Mouse (Mus musculus) limb, embryonic 11.5 days (tissue): ENCODE data around the gene B3gnt6. TPM values are rescaled to one million over a fixed set of nuclear protein-coding genes. Genes with fewer than 3 reads are reported as not detected.

Source experiments
- ATAC-seq: fragments of 200-750 bp; cut with Nextera tagmentation; 2 replicates; pipeline ENCODE4 v1.8.0; 2017; ENCODE audit warnings: low read depth; ENCODE audit not compliant: insufficient number of reproducible peaks, low FRiP score, low TSS enrichment
- DNase-seq: peaks from one replicate; pipeline ENCODE4 v3.0.0-alpha.2; 2015; ENCODE audit warnings: low spot score
- H3K27ac ChIP-seq: fragments of 300-500 bp; sonication (generic); replicated peaks from 2 replicates; pipeline ENCODE4 v1.5.1; 2014; ENCODE audit warnings: low read depth, mild to moderate bottlenecking, low read length
- H3K27me3 ChIP-seq: fragments of 300-500 bp; sonication (generic); 2 replicates; pipeline ENCODE4 v1.6.1; 2014; ENCODE audit warnings: mild to moderate bottlenecking, low read length, mixed read lengths; ENCODE audit not compliant: control insufficient read depth, insufficient read depth
- H3K36me3 ChIP-seq: fragments of 300-500 bp; sonication (generic); 2 replicates; pipeline ENCODE4 v1.6.1; 2014; ENCODE audit warnings: mild to moderate bottlenecking, low read length, moderate library complexity, mixed read lengths; ENCODE audit not compliant: control insufficient read depth, insufficient read depth
- H3K4me1 ChIP-seq: fragments of 300-500 bp; sonication (generic); 2 replicates; pipeline ENCODE4 v1.6.1; 2014; ENCODE audit warnings: low read length, mixed read lengths; ENCODE audit not compliant: control insufficient read depth, insufficient read depth
- H3K4me2 ChIP-seq: fragments of 300-500 bp; sonication (generic); 2 replicates; pipeline ENCODE4 v1.6.1; 2014; ENCODE audit warnings: low read depth, mild to moderate bottlenecking, moderate library complexity; ENCODE audit not compliant: severe bottlenecking
- H3K4me3 ChIP-seq: fragments of 300-500 bp; sonication (generic); 2 replicates; pipeline ENCODE4 v1.5.1; 2014; ENCODE audit warnings: low read depth, low read length
- H3K9ac ChIP-seq: fragments of 300-500 bp; sonication (generic); 2 replicates; pipeline ENCODE4 v1.6.1; 2014; ENCODE audit warnings: mild to moderate bottlenecking, low read length
- H3K9me3 ChIP-seq: fragments of 300-500 bp; sonication (generic); 2 replicates; pipeline ENCODE4 v1.6.1; 2016; ENCODE audit warnings: low read length; ENCODE audit not compliant: control insufficient read depth
- WGBS: fragments of 180-500 bp; shearing (Covaris S2); extraction: QIAGEN DNeasy Blood & Tissue Kit; methylation state at CpG from one replicate; pipeline ENCODE4 v1.1.7; 2014; 5-methylcytosine and 5-hydroxymethylcytosine counted together
- polyA plus RNA-seq: library from polyadenylated mRNA; unstranded; fragments of >200 nt; fragmentation: Nextera tagmentation; extraction: Ambion mirVana; gene quantifications from 2 replicates; pipeline ENCODE4 v1.2.1, GENCODE M21; 2014

The B3gnt6 gene
- polyA plus RNA-seq: not detected in 2 replicates

GRCm38 (mm10) chr7:98199381-98199780 is at the start of gene B3gnt6:
B3gnt6 (minus strand) TSS chr7:98199481.
- Histone ChIP-seq H3K27me3 (peaks cover 21% of the 10 kb centered on the region), H3K9ac (no peak within 1 kb of the TSS), H3K27ac (no peak within 1 kb of the TSS), H3K4me2 (no peak within 1 kb of the TSS), H3K9me3 (no peaks in the 10 kb centered on the region), H3K4me1 (peaks cover 1% of the 10 kb centered on the region; the same call in 1 of the 2 replicates), H3K4me3 (no peak within 1 kb of the TSS), H3K36me3 (no peaks in the 10 kb centered on the region)
- no peak for ATAC-seq
- no peak for DNase-seq
- WGBS: 91% methylated on average over 4 of the region's 4 CpGs

- Histone ChIP-seq H3K36me3 (no peaks in the 10 kb centered on the region), H3K9ac (no peak overlapping the region), H3K27me3 (no peaks in the 10 kb centered on the region), H3K27ac (no peak overlapping the region), H3K4me2 (no peak overlapping the region), H3K9me3 (no peaks in the 10 kb centered on the region), H3K4me1 (no peaks in the 10 kb centered on the region), H3K4me3 (no peak overlapping the region)
- ATAC-seq: no peak
- WGBS: 98% methylated on average over 3 of the region's 3 CpGs
- no peak for DNase-seq
Measured at GRCm38 (mm10) chr7:98236686-98237359, 37.5 kb upstream of the B3gnt6 start.

GRCm38 (mm10) chr7:98223796-98224195 is 24.5 kb upstream of the B3gnt6 start:
- Histone ChIP-seq H3K9ac (no peak overlapping the region), H3K4me2 (no peak overlapping the region), H3K4me1 (no peaks in the 10 kb centered on the region), H3K9me3 (no peaks in the 10 kb centered on the region), H3K4me3 (no peak overlapping the region), H3K27ac (no peak overlapping the region), H3K36me3 (no peaks in the 10 kb centered on the region), H3K27me3 (no peaks in the 10 kb centered on the region)
- no peak for ATAC-seq
- 93% methylated on average over 4 of the region's 4 CpGs for WGBS
- DNase-seq: no peak

- no peak overlapping the region for H3K4me3 ChIP-seq
- H3K4me1 ChIP-seq: no peaks in the 10 kb centered on the region
- DNase-seq: no peak
- H3K9ac ChIP-seq: no peak overlapping the region
- H3K4me2 ChIP-seq: no peak overlapping the region
- ATAC-seq: no peak
- no peaks in the 10 kb centered on the region for H3K36me3 ChIP-seq
- no peaks in the 10 kb centered on the region for H3K9me3 ChIP-seq
- no peak overlapping the region for H3K27ac ChIP-seq
- H3K27me3 ChIP-seq: no peaks in the 10 kb centered on the region
Measured at GRCm38 (mm10) chr7:98216713-98217112, 17.4 kb upstream of the B3gnt6 start.

- ATAC-seq (no peak), DNase-seq (no peak)
- no peak overlapping the region for H3K27ac ChIP-seq
- H3K27me3 ChIP-seq: no peaks in the 10 kb centered on the region
- no peak overlapping the region for H3K4me3 ChIP-seq
- H3K9ac ChIP-seq: no peak overlapping the region
- WGBS: 79% methylated on average over 4 of the region's 4 CpGs
- H3K36me3 ChIP-seq: no peaks in the 10 kb centered on the region
- no peak overlapping the region for H3K4me2 ChIP-seq
- H3K9me3 ChIP-seq: no peaks in the 10 kb centered on the region
- no peaks in the 10 kb centered on the region for H3K4me1 ChIP-seq
Measured at GRCm38 (mm10) chr7:98202946-98203345, 3.7 kb upstream of the B3gnt6 start.

GRCm38 (mm10) chr7:98201493-98202028 is 2.3 kb upstream of the B3gnt6 start:
- Histone ChIP-seq H3K36me3 (no peaks in the 10 kb centered on the region), H3K4me2 (no peak overlapping the region), H3K27ac (no peak overlapping the region), H3K9me3 (no peaks in the 10 kb centered on the region), H3K27me3 (peaks cover 1% of the 10 kb centered on the region; the same call in 1 of the 2 replicates), H3K4me3 (no peak overlapping the region), H3K9ac (no peak overlapping the region), H3K4me1 (no peaks in the 10 kb centered on the region)
- 77% methylated on average over 5 of the region's 5 CpGs for WGBS
- DNase-seq: no peak
- no peak for ATAC-seq

- ATAC-seq: no peak
- WGBS: 88% methylated on average over 3 of the region's 3 CpGs
Measured at GRCm38 (mm10) chr7:98200396-98200795, 1.1 kb upstream of the B3gnt6 start.

GRCm38 (mm10) chr7:98195151-98195801 is 4.0 kb downstream of the B3gnt6 start:
- Histone ChIP-seq H3K27me3 (peaks cover 47% of the 10 kb centered on the region), H3K9me3 (no peaks in the 10 kb centered on the region), H3K9ac (no peak overlapping the region), H3K36me3 (no peaks in the 10 kb centered on the region), H3K4me3 (no peak overlapping the region), H3K4me1 (peaks cover 11% of the 10 kb centered on the region), H3K4me2 (no peak overlapping the region), H3K27ac (no peak overlapping the region)
- DNase-seq (peak; percentile 43), ATAC-seq (no peak)
- 41% methylated on average over 10 of the region's 10 CpGs for WGBS

More at GRCm38 (mm10) chr7:98200396-98200795, 1.1 kb upstream of the B3gnt6 start:
- no peak overlapping the region for H3K4me3 ChIP-seq
- no peak overlapping the region for H3K4me2 ChIP-seq
- H3K27me3 ChIP-seq: peaks cover 11% of the 10 kb centered on the region
- H3K9me3 ChIP-seq: no peaks in the 10 kb centered on the region
- DNase-seq: no peak
- no peaks in the 10 kb centered on the region for H3K36me3 ChIP-seq
- no peaks in the 10 kb centered on the region for H3K4me1 ChIP-seq
- no peak overlapping the region for H3K27ac ChIP-seq
- no peak overlapping the region for H3K9ac ChIP-seq
